Mouse (Mus musculus): ENCODE measurements at regions not wholly inside any gene's neighbourhood (a gene's known extent, or its start where the extent isn't known, plus 50 kb on each side); places are given as distances from the start of the nearest gene placed in this dataset. TPM values are rescaled to one million over a fixed set of nuclear protein-coding genes. Genes with fewer than 3 reads are reported as not detected.

Small RNA genes in the stretch of these regions (microRNA-seq; reads per million reads assigned to microRNA genes)
- gene Gm44361 (ENCODE audit: insufficient number of aligned reads), result not detected
